Mouse (Mus musculus): ENCODE results near the gene Heatr5a.

The Heatr5a gene

DNA sequence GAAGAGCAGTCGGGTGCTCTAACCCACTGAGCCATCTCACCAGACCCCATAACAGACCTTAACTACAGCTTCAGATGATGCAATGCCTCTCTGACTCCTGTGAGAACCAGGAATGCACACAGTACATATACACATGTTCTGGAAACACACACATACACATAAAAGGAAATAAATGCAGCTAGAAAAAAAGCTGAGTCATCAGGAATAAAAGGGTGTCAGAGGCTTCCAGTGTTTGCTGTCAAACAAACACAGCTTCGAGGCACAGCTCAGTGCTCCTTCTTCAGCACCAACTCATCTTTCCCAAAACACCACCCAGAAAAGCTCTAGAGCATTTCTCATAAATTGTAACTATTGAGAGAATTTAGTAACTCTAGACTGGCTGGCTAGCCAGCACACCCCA, 86.3 kb downstream of the Heatr5a start:
- no peak for DNase-seq (ENCODE audit: low spot score in 2 of 2)

DNA sequence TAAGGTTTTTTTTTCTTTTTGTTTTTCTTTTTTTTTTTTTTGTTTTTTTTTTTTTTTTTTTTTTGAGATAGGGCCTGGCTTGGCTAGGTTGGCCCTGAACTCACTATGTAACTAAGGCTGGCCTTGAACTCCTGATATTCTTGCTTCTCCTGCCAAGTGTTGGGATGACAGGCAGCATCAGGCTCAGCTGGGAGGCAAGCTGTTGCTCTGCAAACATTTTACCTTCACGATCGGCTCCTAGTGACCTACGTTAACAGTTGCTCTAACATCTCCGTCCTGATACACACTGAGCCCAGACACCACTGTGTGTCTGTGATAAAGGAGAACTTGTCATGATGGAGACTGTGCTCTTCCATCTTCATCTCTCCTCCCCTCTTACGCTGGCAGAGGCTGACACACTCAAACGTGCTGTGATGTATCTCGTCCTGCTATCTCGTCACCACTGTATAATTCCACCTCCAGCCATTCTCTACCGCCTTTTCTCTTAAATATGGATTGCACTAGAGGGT, 87.8 kb downstream of the Heatr5a start:
- no peak for DNase-seq (ENCODE audit: low spot score in 2 of 2)

DNA sequence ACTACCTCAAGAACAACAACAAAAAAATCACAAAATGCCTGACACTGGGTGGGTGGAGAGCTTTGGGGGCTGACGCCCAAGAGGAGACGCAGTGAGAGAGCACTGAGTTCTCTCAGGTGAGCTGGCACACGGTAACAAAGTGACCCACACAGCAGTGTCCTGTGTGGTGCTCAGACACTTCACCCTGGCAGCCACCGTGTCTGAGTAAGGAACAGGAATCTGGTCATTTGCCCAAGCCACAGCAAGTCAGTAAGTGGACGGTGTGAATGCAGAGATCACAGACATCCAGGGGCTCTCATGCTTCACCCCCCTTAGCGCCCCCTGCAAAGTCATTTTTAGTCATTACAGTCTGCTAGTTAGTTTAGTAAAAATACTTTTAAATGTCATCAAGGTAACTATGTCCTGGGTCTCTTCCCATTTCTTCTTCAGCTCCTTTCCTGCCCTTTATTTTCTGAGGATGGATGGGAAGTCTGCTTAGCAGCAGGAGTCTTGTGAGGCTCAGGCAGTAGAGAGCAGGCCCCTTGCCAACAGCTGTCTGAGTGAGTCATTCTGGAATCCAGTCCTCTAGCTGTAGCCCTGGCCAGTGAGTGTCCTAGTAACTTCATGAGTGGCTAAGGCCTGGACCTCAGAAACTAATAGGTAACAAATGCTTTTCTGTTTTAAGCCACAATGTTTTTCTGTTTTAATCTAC, 88.4 kb downstream of the Heatr5a start:
- no peak for DNase-seq (ENCODE audit: low spot score in 2 of 2)

DNA sequence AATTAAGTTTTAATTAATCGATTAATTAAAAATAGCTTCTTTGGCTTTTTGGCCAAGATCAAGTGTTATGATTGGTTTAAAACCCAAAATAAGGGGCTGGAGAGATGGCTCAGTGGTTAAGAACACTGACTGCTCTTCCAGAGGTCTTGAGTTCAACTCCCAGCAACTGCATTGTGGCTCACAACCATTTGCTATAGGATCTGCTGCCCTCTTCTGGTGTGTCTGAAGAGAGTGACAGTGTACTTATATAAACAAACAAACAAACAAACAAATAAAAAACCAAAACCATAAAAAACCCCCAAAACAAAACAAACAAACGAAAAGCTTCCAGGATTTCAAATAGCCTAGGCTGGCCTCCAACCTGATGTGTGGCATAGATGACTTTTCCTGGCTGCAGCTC, 89.3 kb downstream of the Heatr5a start:
- DNase-seq (ENCODE audit: low spot score in 2 of 2), result no peak

- DNase-seq (ENCODE audit: low spot score in 2 of 2), result no peak
Observed at GRCm38 (mm10) chr12:51871446-51872144, 99.5 kb downstream of the Heatr5a start.

GRCm38 (mm10) chr12:51869511-51869910, 101.6 kb downstream of the Heatr5a start:
- no peak for DNase-seq (ENCODE audit: low spot score in 2 of 2)

- DNase-seq (ENCODE audit: low spot score in 2 of 2), result no peak
Observed at GRCm38 (mm10) chr12:51867076-51867475, 104.0 kb downstream of the Heatr5a start.

GRCm38 (mm10) chr12:51866226-51866910, 104.8 kb downstream of the Heatr5a start:
- no peak for DNase-seq (ENCODE audit: low spot score in 2 of 2)

GRCm38 (mm10) chr12:51865790-51866179, 105.3 kb downstream of the Heatr5a start:
- DNase-seq (ENCODE audit: low spot score in 2 of 2), result no peak

DNA sequence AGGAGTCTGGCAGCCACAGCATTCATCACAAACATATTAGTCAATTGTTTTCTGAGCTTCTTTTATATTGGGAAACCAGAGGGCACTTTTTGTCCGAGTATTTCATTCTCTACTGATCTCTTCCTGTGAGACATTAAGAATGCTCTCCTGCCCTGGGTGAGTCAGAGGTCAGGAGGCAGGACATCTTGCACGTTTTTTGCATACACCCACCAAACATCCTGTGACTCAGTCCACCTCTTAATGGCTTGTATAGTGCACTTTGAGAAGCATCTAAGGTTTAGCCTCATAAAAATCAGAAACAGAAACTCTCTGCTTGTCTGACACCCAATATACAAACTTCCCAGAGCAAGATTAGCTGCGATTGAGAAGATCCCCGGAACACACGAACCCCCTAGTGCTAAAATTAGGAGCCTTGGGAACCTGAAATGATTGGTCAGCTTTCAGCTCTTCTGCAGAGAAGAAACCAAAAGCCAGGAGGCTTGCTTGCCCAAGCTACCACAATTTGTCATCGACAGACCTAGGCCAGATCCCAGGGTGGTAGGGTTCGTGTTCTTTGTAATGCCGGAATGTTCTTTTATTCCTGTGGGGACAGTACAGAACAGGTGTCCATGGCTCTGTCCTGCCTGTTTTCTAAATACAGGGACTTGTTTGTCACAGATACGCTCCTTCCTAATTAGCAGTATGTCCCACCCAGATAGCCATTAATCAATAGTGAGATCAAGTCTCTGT, 105.9 kb downstream of the Heatr5a start:
- DNase-seq (ENCODE audit: low spot score in 2 of 2), result no peak

- no peak for DNase-seq (ENCODE audit: low spot score in 2 of 2)
Observed at GRCm38 (mm10) chr12:51863116-51864002, 107.8 kb downstream of the Heatr5a start.

DNA sequence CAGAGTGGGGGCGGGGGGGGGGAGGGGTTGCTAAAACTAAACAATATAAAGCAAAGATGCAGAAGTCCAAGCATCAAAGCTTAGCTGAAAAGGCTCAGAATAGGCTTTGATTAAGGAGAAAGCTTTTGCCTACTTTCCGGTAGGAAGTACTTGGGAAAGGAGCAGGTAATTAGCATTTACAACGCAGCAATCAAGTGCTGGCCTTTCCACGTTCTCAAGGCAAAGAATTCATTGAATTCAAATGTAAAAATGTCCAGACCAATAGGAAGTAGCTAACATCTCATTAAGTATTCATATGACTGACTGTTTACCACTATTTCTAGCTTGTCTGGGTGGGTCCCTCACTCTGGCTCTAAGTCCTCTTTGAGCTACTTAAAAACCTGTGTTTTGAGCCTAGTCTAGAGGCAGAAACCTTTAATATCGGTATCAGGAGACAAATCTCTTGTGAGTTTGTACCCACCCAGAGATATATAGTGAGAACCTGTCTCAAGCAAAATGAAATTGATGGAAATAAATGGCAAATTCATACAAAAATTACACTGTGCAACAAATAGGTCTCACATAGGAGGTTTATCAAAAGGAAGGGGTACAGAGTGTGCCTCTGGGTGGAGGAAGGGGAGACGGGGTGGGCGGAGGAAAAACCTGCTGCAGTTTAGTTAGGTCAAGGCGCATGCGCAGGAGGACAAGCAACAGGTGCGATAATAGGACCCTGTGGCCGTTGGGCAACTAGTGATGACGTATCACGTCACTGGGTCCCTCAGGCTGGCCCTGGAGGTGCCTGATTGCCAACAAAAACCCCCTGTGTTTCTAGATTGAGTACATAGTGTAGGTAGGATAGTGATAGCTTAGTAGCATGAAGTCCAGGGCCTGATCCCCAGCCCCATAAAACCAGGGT, 112.7 kb downstream of the Heatr5a start:
- DNase-seq (ENCODE audit: low spot score in 2 of 2), result no peak

- DNase-seq (ENCODE audit: low spot score in 2 of 2), result no peak
Observed at GRCm38 (mm10) chr12:51856768-51857295, 114.3 kb downstream of the Heatr5a start.

DNA sequence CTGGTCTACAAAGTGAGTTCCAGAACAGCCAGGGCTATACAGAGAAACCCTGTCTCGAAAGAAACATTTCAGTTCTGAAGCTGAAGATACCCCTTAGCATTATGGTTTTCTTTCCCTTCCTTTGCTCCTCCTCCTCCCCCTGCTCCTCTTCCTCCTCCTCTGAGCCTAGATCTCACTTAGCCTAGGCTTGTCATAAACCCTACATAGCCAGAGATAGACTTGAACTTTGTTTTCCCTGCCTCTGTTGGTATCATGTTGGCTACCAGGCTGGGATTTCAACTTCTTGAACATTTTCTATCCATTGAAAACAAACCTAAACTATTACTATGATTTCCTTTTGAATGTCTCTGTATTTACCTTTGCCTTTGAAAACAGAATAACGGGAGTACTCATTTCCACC, 115.2 kb downstream of the Heatr5a start:
- no peak for DNase-seq (ENCODE audit: low spot score in 2 of 2)

DNA sequence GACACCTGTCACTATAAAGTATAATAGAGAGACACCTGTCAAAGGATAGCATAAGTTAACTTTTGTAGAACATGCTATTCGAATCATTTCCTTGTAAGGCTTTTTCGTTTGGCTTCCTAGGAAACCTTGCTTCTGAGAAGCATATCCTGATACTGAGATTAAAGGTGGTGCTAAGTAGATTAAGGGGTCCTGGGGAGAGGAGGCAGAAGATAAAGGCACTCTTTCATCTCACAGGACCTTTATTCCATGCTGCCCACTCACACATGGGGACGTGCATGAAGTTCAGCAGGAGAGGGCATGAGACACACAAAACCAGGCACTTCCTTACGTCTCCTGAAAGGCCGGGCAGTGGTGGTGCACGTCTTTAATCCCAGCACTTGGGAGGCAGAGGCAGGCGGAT, 115.7 kb downstream of the Heatr5a start:
- no peak for DNase-seq (ENCODE audit: low spot score in 2 of 2)

GRCm38 (mm10) chr12:51851617-51852016, 119.5 kb downstream of the Heatr5a start:
- DNase-seq (ENCODE audit: low spot score in 2 of 2), result no peak

DNA sequence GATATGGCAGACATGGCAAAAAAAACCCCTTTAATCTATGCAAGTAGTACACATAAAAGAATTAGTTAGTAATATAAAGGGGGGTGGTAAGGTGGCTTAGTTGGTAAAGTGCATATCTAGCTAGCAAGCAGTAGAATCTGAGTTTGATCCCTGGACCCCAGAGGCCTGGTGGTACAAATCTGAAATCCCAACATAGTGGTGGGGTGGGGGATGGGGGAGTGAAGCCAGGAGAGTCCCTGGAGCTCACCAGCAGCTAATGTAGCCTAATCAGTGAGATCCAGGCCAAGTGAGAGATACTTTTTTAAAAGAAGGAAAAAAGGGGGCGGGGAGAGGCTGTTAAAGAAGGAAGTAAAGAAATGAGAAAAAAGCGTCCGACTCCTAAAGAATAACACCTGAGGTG, 120.0 kb downstream of the Heatr5a start:
- DNase-seq (ENCODE audit: low spot score in 2 of 2), result no peak

DNA sequence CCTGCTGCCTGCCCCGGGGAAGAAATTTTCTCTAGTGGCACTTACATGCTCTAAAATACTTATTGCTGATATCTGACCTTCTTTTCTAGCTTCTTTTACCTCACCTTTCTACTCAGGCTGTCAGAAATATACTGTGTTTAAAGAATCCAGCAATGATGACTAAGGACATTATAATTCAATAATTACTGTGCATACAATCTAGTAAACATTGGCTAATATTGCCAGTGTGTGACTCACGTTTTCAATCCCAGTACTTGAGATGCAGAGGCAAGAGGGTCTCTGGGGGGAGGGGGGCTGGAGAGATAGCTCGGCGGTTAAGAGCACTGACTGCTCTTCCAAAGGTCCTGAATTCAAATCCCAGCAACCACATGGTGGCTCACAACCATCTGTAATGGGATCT, 120.8 kb downstream of the Heatr5a start:
- no peak for DNase-seq (ENCODE audit: low spot score in 2 of 2)

DNA sequence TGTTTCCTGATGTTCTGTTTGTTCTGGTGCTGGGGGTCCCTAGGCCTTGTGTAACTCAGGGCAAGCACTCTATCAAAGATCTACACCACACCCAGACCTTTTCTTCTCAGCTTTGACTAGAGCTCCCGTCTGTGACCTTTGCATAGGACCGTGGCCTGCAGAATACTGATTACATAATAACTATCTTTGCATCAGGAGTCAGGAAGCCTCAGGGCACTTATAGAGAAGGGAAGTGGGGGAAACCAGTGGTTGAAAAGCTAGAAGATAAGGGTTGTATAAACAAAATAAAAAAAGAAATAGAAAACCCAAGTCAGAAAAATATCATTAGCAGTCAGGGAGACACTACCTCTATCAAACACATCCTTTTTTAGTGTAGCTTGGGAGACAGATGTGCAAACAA, 121.2 kb downstream of the Heatr5a start:
- no peak for DNase-seq (ENCODE audit: low spot score in 2 of 2)

Measured in right cerebral cortex, postnatal 36 days (tissue).